Mouse (Mus musculus) MEL (cell line): ENCODE measurements around the gene Gpr3.

Source experiments
- BHLHE40 ChIP-seq: IDR thresholded peaks from 2 replicates; pipeline ENCODE4 v1.6.1; 2012; ENCODE audit warnings: low read depth, mild to moderate bottlenecking, inconsistent platforms, low read length, improper control_type of control experiment, borderline replicate concordance
- CHD2 ChIP-seq: IDR thresholded peaks from 2 replicates; pipeline ENCODE4 v1.6.1; 2011; ENCODE audit warnings: low read length, improper control_type of control experiment
- CTCF ChIP-seq, 3 experiments: IDR thresholded peaks in 2 of 3; conservative IDR thresholded peaks in 1 of 3; 2 replicates each; pipeline ENCODE4 v1.5.1; 2011 to 2012; ENCODE audit warnings: low read length in 3 of 3, low read depth in 2 of 3, mild to moderate bottlenecking in 2 of 3, improper control_type of control experiment in 1 of 3, inconsistent platforms in 1 of 3, mixed read lengths in 1 of 3, moderate library complexity in 1 of 3; ENCODE audit not compliant: control insufficient read depth in 1 of 3, insufficient read depth in 1 of 3, poor library complexity in 1 of 3, severe bottlenecking in 1 of 3
- EP300 ChIP-seq, 2 experiments: IDR thresholded peaks; 2 replicates each; pipeline ENCODE4 v1.6.1; 2011; ENCODE audit warnings: improper control_type of control experiment in 2 of 2, low read length in 2 of 2, low read depth in 1 of 2, mild to moderate bottlenecking in 1 of 2
- ETS1 ChIP-seq: IDR thresholded peaks from 2 replicates; pipeline ENCODE4 v1.6.1; 2012; ENCODE audit warnings: low read depth, mild to moderate bottlenecking, inconsistent platforms, low read length, improper control_type of control experiment, moderate library complexity
- HCFC1 ChIP-seq: IDR thresholded peaks from 2 replicates; pipeline ENCODE4 v1.6.1; 2012; ENCODE audit warnings: low read depth, mild to moderate bottlenecking, inconsistent platforms, low read length, improper control_type of control experiment, moderate library complexity
- MYC ChIP-seq: IDR thresholded peaks from 2 replicates; pipeline ENCODE4 v1.6.1; 2011; ENCODE audit warnings: low read depth, mild to moderate bottlenecking, low read length, improper control_type of control experiment, moderate library complexity
- NELFE ChIP-seq: IDR thresholded peaks from 2 replicates; pipeline ENCODE4 v1.6.1; 2011; ENCODE audit warnings: low read depth, low read length, improper control_type of control experiment
- POLR2A ChIP-seq, 2 experiments: IDR thresholded peaks; 2 replicates each; pipeline ENCODE4 v1.6.1; 2011 to 2012; ENCODE audit warnings: low read length in 2 of 2, mild to moderate bottlenecking in 2 of 2, control low read depth in 1 of 2, improper control_type of control experiment in 1 of 2, low read depth in 1 of 2, moderate library complexity in 1 of 2; ENCODE audit not compliant: control insufficient read depth in 1 of 2, insufficient read depth in 1 of 2, poor library complexity in 1 of 2
- POLR2AphosphoS2 ChIP-seq: IDR thresholded peaks from 2 replicates; pipeline ENCODE4 v1.6.1; 2011; ENCODE audit warnings: low read length, improper control_type of control experiment
- RCOR1 ChIP-seq: IDR thresholded peaks from 2 replicates; pipeline ENCODE4 v1.6.1; 2012; ENCODE audit warnings: low read depth, mild to moderate bottlenecking, inconsistent platforms, low read length, improper control_type of control experiment
- SIN3A ChIP-seq: IDR thresholded peaks from 2 replicates; pipeline ENCODE4 v1.6.1; 2012; ENCODE audit warnings: low read length, improper control_type of control experiment, inconsistent platforms
- USF2 ChIP-seq, 2 experiments: IDR thresholded peaks; 2 replicates each; pipeline ENCODE4 v1.6.1; 2011 to 2012; ENCODE audit warnings: improper control_type of control experiment in 2 of 2, low read length in 2 of 2, borderline replicate concordance in 1 of 2, inconsistent platforms in 1 of 2, low read depth in 1 of 2, mild to moderate bottlenecking in 1 of 2; ENCODE audit not compliant: insufficient read depth in 1 of 2
- ZC3H11A ChIP-seq: IDR thresholded peaks from 2 replicates; pipeline ENCODE4 v1.6.1; 2012; ENCODE audit warnings: low read depth, mild to moderate bottlenecking, inconsistent platforms, low read length, improper control_type of control experiment

DNA sequence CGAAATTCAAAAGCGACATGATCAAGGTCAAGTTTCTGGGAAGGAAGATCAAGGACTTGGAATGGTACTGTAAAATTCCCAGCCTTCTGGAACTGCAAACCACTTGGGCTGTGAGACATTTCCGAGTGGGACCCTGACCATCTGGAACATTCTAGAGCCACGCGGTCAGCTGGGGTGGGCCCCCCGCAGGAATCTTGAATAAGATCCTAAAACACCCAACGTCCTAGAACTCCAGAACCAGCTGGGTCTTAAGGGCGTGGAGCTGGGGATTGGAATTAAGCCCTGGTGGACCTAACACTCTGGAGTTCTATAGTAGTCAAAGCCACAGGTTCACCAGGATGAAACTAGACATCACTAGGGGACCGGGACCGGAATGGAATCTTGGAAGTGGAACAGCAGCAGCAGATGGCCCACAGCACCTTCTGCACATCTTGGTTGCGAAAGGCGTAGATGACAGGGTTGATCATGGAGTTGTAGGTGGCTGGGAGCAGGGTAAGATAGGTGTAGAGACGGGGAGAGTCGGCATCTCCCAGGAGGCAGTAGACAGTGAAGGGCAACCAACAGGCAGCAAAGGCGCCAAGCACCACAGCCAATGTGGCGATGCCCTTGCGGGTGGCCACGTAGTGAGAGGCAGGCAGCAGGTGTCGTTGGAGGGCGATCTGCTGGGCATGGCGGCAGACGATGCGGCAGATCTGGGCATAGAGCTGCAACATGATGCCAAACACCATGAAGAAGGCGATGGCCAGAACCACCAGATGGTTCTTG lies 2.1 kb downstream of the Gpr3 start:
- TF ChIP-seq POLR2A (IDR thresholded peaks at IDR 0.05; ENCODE audit: control insufficient read depth in 1 of 2, insufficient read depth in 1 of 2, low read depth in 1 of 2, low read length in 2 of 2, poor library complexity in 1 of 2) (no peak), EP300 (IDR thresholded peaks at IDR 0.05; ENCODE audit: low read depth in 1 of 2, low read length in 2 of 2) (no peak), CTCF (IDR thresholded peaks at IDR 0.05 in 2 of 3, conservative IDR thresholded peaks at IDR 0.05 in 1 of 3; ENCODE audit: control insufficient read depth in 1 of 3, insufficient read depth in 1 of 3, low read depth in 2 of 3, low read length in 3 of 3, poor library complexity in 1 of 3, severe bottlenecking in 1 of 3) (no peak), NELFE (no peak), MYC (no peak), RCOR1 (no peak), CHD2 (no peak), SIN3A (no peak), USF2 (IDR thresholded peaks at IDR 0.05; ENCODE audit: borderline replicate concordance in 1 of 2, insufficient read depth in 1 of 2, low read depth in 1 of 2, low read length in 2 of 2) (no peak), ZC3H11A (no peak), POLR2AphosphoS2 (no peak), BHLHE40 (no peak), ETS1 (no peak), HCFC1 (no peak)
